ENCODE assay signal across 8 mouse cellular contexts in the genomic region with DNA sequence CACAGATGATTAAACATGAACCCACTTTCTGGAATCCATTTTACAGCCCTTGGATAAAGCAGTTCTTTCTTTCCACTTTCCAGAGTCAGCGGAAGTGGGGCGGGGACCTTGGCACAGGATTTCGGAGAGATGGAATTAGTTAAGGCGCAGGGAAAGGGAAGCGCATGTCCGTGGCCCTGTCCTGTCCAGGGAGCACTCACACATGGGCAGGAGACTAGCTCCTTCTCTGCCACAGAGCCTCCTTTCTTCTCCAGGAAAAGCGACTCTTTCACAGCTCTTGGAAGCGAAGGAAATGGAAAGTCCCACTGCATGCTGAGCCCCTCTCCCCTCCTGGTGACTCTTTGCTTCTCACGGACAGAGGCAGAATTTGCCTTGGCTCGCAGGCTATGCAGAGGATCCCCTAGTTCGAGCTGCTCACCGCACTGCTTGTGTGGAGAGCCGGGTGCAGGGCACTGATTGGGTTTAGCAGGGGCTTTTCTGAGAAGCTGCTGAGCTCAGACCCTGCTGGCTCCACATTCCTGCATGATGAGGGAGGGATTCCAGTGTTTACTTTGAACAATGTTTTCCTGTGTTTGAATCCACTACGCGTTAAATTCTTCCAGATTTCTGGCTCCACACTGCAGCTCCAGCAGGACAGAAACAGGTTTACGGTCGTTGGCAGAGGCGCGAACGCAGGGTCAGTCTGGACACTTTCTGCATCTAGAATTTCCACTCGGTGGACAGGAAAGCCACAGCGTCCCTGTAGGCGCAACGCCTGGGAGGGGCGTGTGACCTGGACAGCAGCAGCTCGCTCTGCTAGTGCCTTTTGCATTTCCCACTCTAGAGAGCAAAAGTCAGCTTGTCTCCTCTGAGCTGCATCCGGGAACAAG. TPM values are rescaled to one million over a fixed set of nuclear protein-coding genes. Genes with fewer than 3 reads are reported as not detected.
A peak's percentile ranks its signal among the peaks of the same experiment; 100 is the strongest.
DNase-seq lines count a peak whose midpoint lies in the region; ATAC-seq lines count a peak whose summit lies in the region.

No protein-coding gene starts in this region.

- intact Hi-C loops in left cerebral cortex, postnatal 25 days (cut with DNase I), result no loop called here

- H3K9me3 ChIP-seq in hindbrain, embryonic 16.5 days (ENCODE audit: control insufficient read depth, low read length), result no peaks in the 10 kb centered on the region
- no peaks in the 10 kb centered on the region for H3K9me3 ChIP-seq in midbrain, embryonic 13.5 days

- no peaks in the 10 kb centered on the region for H3K27me3 ChIP-seq in hindbrain, embryonic 16.5 days (replicated peaks; ENCODE audit: control insufficient read depth, insufficient read depth, low read length)
- no peaks in the 10 kb centered on the region for H3K27me3 ChIP-seq in midbrain, embryonic 13.5 days

- peak overlapping the region; percentile 77 for H3K27ac ChIP-seq in hindbrain, embryonic 16.5 days (ENCODE audit: low read depth, low read length)
- peak overlapping the region; percentile 59 for H3K27ac ChIP-seq in midbrain, embryonic 13.5 days

- ATAC-seq in hindbrain, embryonic 16.5 days, result peak; percentile 95
- ATAC-seq in midbrain, embryonic 13.5 days, result peak; percentile 70

- peak overlapping the region; percentile 4; the same call in 1 of the 2 replicates for H3K4me3 ChIP-seq in hindbrain, embryonic 16.5 days (ENCODE audit: low read length)
- H3K4me3 ChIP-seq in midbrain, embryonic 13.5 days (replicated peaks), result peak overlapping the region; percentile 20

- H3K4me1 ChIP-seq in hindbrain, embryonic 16.5 days (ENCODE audit: control insufficient read depth, insufficient read depth, low read depth, low read length), result peaks cover 6% of the 10 kb centered on the region
- H3K4me1 ChIP-seq in midbrain, embryonic 13.5 days (replicated peaks), result peaks cover 20% of the 10 kb centered on the region

- peak overlapping the region; percentile 47 for H3K9ac ChIP-seq in hindbrain, embryonic 16.5 days (ENCODE audit: low read depth, low read length)
- peak overlapping the region; percentile 45 for H3K9ac ChIP-seq in midbrain, embryonic 13.5 days (replicated peaks)

- peak; percentile 94 for DNase-seq in Muller cell, postnatal 12 days (ENCODE audit: inconsistent ontology term)
- peak; percentile 73 for DNase-seq in embryo, embryonic 10.5 days (ENCODE audit: low spot score)
- DNase-seq in gastrocnemius, postnatal 10 days, result peak; percentile 70
- peak; percentile 14 to 52 for DNase-seq in left cerebral cortex, postnatal 25 days (ENCODE audit: low spot score in 2 of 2)
- DNase-seq in testis, postnatal 14 days (ENCODE audit: low spot score), result peak; percentile 15
- DNase-seq in thymus, postnatal 10 days (ENCODE audit: low spot score in 2 of 2), result no peak

- H3K36me3 ChIP-seq in hindbrain, embryonic 16.5 days (ENCODE audit: control insufficient read depth, insufficient read depth, low read length), result no peaks in the 10 kb centered on the region
- H3K36me3 ChIP-seq in midbrain, embryonic 13.5 days, result no peaks in the 10 kb centered on the region

- 6% methylated on average over 26 of the region's 27 CpGs for WGBS in hindbrain, embryonic 16.5 days
- 5% methylated on average over 27 of the region's 27 CpGs for WGBS in midbrain, embryonic 13.5 days

- peak overlapping the region; percentile 40 for H3K4me2 ChIP-seq in hindbrain, embryonic 16.5 days (ENCODE audit: low read length)
- H3K4me2 ChIP-seq in midbrain, embryonic 13.5 days (replicated peaks), result peak overlapping the region; percentile 48

RNA-seq across cellular contexts. Expression of a gene that starts 16.0 kb away (rescaled TPM):
- under 1 TPM in 1 of 2 experiments, not detected in 1; 0.59 TPM for total RNA-seq in gastrocnemius, postnatal 10 days (2021)
- polyA plus RNA-seq in hindbrain, embryonic 16.5 days (2015; fragmentation: Nextera tagmentation; extraction: Ambion mirVana), result 0.23 TPM in 1 of 2 replicates, not detected in the other
- total RNA-seq in left cerebral cortex, postnatal 25 days (2021), result not detected
- not detected in 2 replicates for polyA plus RNA-seq in midbrain, embryonic 13.5 days (2015; fragmentation: Nextera tagmentation; extraction: Ambion mirVana)

Comparison
In these comparisons a context has a peak if more than half of its experiments do, and no peak if none do; other contexts are left out.
1. DNase-seq: peak in Muller cell, postnatal 12 days (single experiment), embryo, embryonic 10.5 days (single experiment), gastrocnemius, postnatal 10 days (single experiment), left cerebral cortex, postnatal 25 days (2 of 2) and testis, postnatal 14 days (single experiment); none in thymus, postnatal 10 days (0 of 2).